Mouse (Mus musculus): ENCODE results near the gene Plcxd2.

DNA sequence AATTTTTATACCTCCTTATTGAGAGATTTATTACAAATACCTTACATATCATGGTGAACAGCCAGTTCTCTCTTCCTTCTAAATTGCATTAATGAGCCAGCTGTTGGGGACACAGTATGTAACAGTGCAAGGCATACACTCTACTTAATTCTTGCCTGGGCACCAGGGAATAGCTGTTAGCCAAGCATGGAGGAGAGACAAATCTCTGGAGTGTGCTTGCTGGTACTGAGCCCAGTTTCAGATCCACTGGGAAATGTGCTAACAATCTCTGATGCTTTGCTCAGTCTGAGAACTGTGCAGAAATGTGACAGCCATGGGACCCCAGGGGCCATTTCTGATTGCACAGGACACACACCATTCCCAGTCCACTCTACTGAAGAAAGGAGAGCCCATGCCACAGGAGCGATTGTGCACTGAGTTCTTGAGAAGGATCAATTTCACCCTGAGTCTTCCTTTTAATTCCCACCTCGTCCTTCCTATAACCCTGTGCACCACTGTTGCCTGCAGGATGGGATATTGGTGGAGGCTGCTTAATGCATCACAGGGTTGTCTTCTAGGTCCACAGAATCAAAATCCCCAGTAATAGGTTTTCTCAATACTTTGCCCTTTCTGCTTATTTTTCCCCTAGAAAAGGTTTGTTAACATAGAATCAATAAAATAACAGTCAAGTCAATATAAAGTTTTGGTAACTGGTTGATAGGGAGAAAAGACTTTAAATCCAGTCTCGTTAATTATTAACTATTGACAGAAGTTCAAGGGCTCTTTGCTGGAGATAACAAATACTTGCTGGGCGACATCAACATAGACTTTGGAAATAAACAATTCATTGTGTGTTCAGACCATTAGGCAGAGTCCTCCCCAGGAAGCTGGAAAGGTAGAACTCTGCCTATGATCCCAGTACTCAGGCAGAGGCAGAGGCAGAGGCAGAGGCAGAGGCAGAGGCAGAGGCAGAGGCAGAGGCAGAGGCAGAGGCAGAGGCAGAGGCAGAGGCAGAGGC lies 25.1 kb downstream of the Plcxd2 start:
- TF ChIP-seq CTCF (IDR thresholded peaks at IDR 0.05): no peak
- no peak for TF ChIP-seq EP300 (IDR thresholded peaks at IDR 0.05)
